Mouse (Mus musculus) bone marrow macrophage, adult 2 months (primary cell): ENCODE data around the gene Igsf21. TPM values are rescaled to one million over a fixed set of nuclear protein-coding genes. Genes with fewer than 3 reads are reported as not detected.

ENCODE experiments used
- H3K27ac ChIP-seq: 2 replicates; pipeline ENCODE4 v1.5.1; 2012; ENCODE audit warnings: low read depth, low read length; ENCODE audit not compliant: insufficient read depth
- H3K4me1 ChIP-seq: 2 replicates; pipeline ENCODE4 v1.6.1; 2012; ENCODE audit warnings: low read length; ENCODE audit not compliant: control insufficient read depth, insufficient read depth
- H3K4me3 ChIP-seq: 2 replicates; pipeline ENCODE4 v1.5.1; 2012; ENCODE audit warnings: mild to moderate bottlenecking, low read length, moderate library complexity; ENCODE audit not compliant: insufficient read depth
- CTCF ChIP-seq: IDR thresholded peaks from 2 replicates; pipeline ENCODE4 v1.5.1; 2012; ENCODE audit warnings: low read depth, mild to moderate bottlenecking, low read length, moderate library complexity
- POLR2A ChIP-seq: IDR thresholded peaks from 2 replicates; pipeline ENCODE4 v1.6.1; 2012; ENCODE audit warnings: mild to moderate bottlenecking, low read depth, low read length, borderline replicate concordance
- polyA plus RNA-seq: library from polyadenylated mRNA; stranded (reverse); fragments of >200 nt; gene quantifications from 2 replicates; pipeline ENCODE4 v1.2.4, GENCODE M21; 2012; ENCODE audit not compliant: missing spikeins, insufficient read depth, insufficient read length

Gene Igsf21
- polyA plus RNA-seq, 1 experiment, result not detected

DNA sequence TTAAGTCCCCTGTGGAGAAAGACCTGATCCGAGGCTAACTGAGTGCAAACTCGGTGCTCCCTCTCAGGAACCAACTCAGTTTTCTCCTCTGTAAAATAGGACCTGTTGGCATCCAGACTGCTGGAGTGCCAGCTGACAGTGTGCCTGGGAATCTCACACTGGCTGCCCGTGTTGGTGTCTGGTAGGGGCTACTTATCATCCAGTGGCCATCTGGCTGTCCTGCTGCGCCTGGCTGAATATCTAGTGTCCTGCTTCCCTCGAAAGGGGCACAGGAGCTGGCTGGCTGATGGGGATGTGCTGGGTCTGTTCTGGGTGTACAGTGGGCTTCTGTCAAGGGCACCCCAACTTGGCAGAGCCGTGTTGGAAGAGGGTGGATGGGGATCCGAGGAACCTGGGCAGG lies 193.5 kb downstream of the Igsf21 start:
- no peak overlapping the region for H3K27ac ChIP-seq
- TF ChIP-seq CTCF, result no peak
- TF ChIP-seq POLR2A, result no peak
- no peaks in the 10 kb centered on the region for H3K4me1 ChIP-seq
- H3K4me3 ChIP-seq, result no peak overlapping the region

GRCm38 (mm10) chr4:140052575-140052974 lies 194.0 kb downstream of the Igsf21 start:
- TF ChIP-seq CTCF, result no peak
- TF ChIP-seq POLR2A, result no peak
- Histone ChIP-seq H3K4me3 (no peak overlapping the region), H3K27ac (no peak overlapping the region), H3K4me1 (no peaks in the 10 kb centered on the region)

- H3K4me1 ChIP-seq, result no peaks in the 10 kb centered on the region
- H3K27ac ChIP-seq, result no peak overlapping the region
- H3K4me3 ChIP-seq, result no peak overlapping the region
- TF ChIP-seq CTCF (no peak), POLR2A (no peak)
Measured at GRCm38 (mm10) chr4:140047807-140048362, 198.7 kb downstream of the Igsf21 start.

GRCm38 (mm10) chr4:140043953-140044352 lies 202.6 kb downstream of the Igsf21 start:
- Histone ChIP-seq H3K27ac (no peak overlapping the region), H3K4me3 (no peak overlapping the region), H3K4me1 (no peaks in the 10 kb centered on the region)
- TF ChIP-seq CTCF, result no peak
- no peak for TF ChIP-seq POLR2A

- Histone ChIP-seq H3K27ac (no peak overlapping the region), H3K4me3 (no peak overlapping the region), H3K4me1 (no peaks in the 10 kb centered on the region)
- TF ChIP-seq CTCF (no peak), POLR2A (no peak)
Measured at GRCm38 (mm10) chr4:140038586-140039411, 207.8 kb downstream of the Igsf21 start.

GRCm38 (mm10) chr4:140037784-140038387 lies 208.7 kb downstream of the Igsf21 start:
- H3K4me1 ChIP-seq, result no peaks in the 10 kb centered on the region
- no peak for TF ChIP-seq POLR2A
- TF ChIP-seq CTCF, result no peak
- no peak overlapping the region for H3K4me3 ChIP-seq
- H3K27ac ChIP-seq, result no peak overlapping the region

DNA sequence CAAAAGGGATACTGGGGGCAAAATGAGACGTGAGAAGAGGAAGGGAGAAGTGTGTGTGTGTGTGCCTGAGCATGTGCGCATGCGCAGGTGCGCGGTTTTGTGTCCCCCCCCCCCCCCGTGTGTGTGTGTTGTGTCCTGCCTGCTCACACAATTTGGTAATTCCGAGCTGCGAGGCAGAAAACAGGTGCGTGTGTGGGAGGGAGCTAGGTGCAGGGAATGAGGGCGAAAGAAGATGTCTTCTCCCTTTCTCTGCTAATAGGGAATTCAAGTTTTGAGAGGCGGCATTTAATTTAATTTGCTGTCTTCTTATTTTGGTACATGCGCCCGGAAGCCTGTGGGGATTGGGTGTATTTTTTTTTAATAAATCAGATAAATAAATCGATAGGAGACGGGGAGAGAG lies 211.4 kb downstream of the Igsf21 start:
- no peaks in the 10 kb centered on the region for H3K4me1 ChIP-seq
- H3K27ac ChIP-seq, result no peak overlapping the region
- TF ChIP-seq POLR2A (no peak), CTCF (no peak)
- H3K4me3 ChIP-seq, result no peak overlapping the region

DNA sequence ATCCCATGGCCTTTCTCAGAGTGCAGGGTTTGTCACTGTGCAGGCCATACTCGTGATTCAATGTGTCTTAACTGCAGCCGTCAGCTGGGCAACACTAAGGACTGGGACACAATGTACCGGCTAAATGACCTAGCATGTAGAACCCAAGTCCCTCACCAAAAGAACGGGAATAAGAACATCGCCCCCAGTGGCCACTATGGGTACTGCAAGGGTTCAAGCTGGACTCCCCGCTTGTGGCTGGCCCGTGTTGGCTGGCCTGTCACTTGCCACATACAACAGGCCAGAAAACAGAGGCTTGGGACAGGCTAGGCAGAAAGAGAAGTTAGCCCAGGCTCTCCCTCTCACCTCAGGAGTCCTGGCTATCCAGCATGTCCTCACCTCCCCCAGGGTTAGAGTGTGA lies 213.2 kb downstream of the Igsf21 start:
- TF ChIP-seq CTCF, result peak; percentile 44
- TF ChIP-seq POLR2A, result no peak
- Histone ChIP-seq H3K4me1 (no peaks in the 10 kb centered on the region), H3K27ac (no peak overlapping the region), H3K4me3 (no peak overlapping the region)

DNA sequence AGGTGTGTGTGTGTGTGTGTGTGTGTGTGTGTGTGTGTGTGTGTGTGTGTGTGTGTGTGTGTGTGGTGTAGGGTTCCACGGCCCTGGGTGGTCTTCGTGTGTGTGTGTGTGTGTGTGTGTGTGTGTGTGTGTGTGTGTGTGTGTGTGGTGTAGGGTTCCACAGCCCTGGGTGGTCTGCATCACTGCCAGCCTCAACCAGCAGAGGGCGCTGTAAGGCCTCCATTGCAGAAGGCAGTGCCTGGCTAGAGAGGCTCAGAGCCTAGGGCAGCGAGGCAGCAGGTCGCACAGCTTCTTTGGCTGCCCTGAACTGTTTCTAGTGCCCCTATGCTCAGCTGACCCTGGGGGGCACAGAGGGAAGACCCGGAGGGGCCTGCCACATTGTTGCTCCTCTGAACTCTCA lies 216.2 kb downstream of the Igsf21 start:
- Histone ChIP-seq H3K27ac (no peak overlapping the region), H3K4me1 (no peaks in the 10 kb centered on the region), H3K4me3 (no peak overlapping the region)
- no peak for TF ChIP-seq POLR2A
- TF ChIP-seq CTCF, result no peak

GRCm38 (mm10) chr4:140030040-140030386 lies 216.6 kb downstream of the Igsf21 start:
- Histone ChIP-seq H3K4me3 (no peak overlapping the region), H3K4me1 (no peaks in the 10 kb centered on the region), H3K27ac (no peak overlapping the region)
- TF ChIP-seq POLR2A (no peak), CTCF (no peak)
